Mouse (Mus musculus) G1E-ER4 (cell line): Measurements from ENCODE around the gene Plppr1. TPM values are rescaled to one million over a fixed set of nuclear protein-coding genes. Genes with fewer than 3 reads are reported as not detected.

Source experiments
- GATA1 ChIP-seq: IDR thresholded peaks from one replicate; pipeline ENCODE4 v1.8.0; 2012; ENCODE audit warnings: low read length, inconsistent platforms
- polyA plus RNA-seq: library from polyadenylated mRNA; stranded (reverse); fragments of >175 nt; gene quantifications from 2 replicates; pipeline ENCODE4 v1.2.3, GENCODE M21; 2012

Plppr1 gene
- polyA plus RNA-seq, result not detected in 2 replicates

- no peak for TF ChIP-seq GATA1
Observed at GRCm38 (mm10) chr4:49059021-49059401, at the start of gene Plppr1. Gene Plppr1, plus strand, starts transcription at chr4:49059273.

GRCm38 (mm10) chr4:49016701-49017100 lies 42.4 kb upstream of the Plppr1 start:
- no peak for TF ChIP-seq GATA1

GRCm38 (mm10) chr4:49023221-49023620 lies 35.9 kb upstream of the Plppr1 start:
- no peak for TF ChIP-seq GATA1

GRCm38 (mm10) chr4:49038311-49038710 lies 20.8 kb upstream of the Plppr1 start:
- no peak for TF ChIP-seq GATA1

- TF ChIP-seq GATA1, result no peak
Observed at GRCm38 (mm10) chr4:49039854-49040253, 19.2 kb upstream of the Plppr1 start.

- no peak for TF ChIP-seq GATA1
Observed at GRCm38 (mm10) chr4:49041655-49042054, 17.4 kb upstream of the Plppr1 start.

GRCm38 (mm10) chr4:49050628-49051027 lies 8.4 kb upstream of the Plppr1 start:
- TF ChIP-seq GATA1, result no peak

- no peak for TF ChIP-seq GATA1
Observed at GRCm38 (mm10) chr4:49057916-49058315, 1.2 kb upstream of the Plppr1 start.

- TF ChIP-seq GATA1, result no peak
Observed at GRCm38 (mm10) chr4:49058557-49058956, 516 bp upstream of the Plppr1 start.

GRCm38 (mm10) chr4:49059402-49060381 lies 619 bp downstream of the Plppr1 start:
- no peak for TF ChIP-seq GATA1

GRCm38 (mm10) chr4:49069471-49069870 lies 10.4 kb downstream of the Plppr1 start:
- no peak for TF ChIP-seq GATA1

GRCm38 (mm10) chr4:49072886-49073285 lies 13.8 kb downstream of the Plppr1 start:
- TF ChIP-seq GATA1, result no peak

GRCm38 (mm10) chr4:49075881-49076280 lies 16.8 kb downstream of the Plppr1 start:
- TF ChIP-seq GATA1, result no peak

GRCm38 (mm10) chr4:49079399-49079798 lies 20.3 kb downstream of the Plppr1 start:
- TF ChIP-seq GATA1, result no peak

GRCm38 (mm10) chr4:49088205-49088604 lies 29.1 kb downstream of the Plppr1 start:
- TF ChIP-seq GATA1, result no peak

- no peak for TF ChIP-seq GATA1
Observed at GRCm38 (mm10) chr4:49090461-49090860, 31.4 kb downstream of the Plppr1 start.

- TF ChIP-seq GATA1, result no peak
Observed at GRCm38 (mm10) chr4:49099448-49099847, 40.4 kb downstream of the Plppr1 start.
